Mouse (Mus musculus): Measurements from ENCODE around the gene Ddx55.
"Not testable (repeated sequence)": the region's sequence is repeated elsewhere in the genome, so short reads cannot be mapped to it uniquely, and the experiment has no call there.

Gene Ddx55

DNA sequence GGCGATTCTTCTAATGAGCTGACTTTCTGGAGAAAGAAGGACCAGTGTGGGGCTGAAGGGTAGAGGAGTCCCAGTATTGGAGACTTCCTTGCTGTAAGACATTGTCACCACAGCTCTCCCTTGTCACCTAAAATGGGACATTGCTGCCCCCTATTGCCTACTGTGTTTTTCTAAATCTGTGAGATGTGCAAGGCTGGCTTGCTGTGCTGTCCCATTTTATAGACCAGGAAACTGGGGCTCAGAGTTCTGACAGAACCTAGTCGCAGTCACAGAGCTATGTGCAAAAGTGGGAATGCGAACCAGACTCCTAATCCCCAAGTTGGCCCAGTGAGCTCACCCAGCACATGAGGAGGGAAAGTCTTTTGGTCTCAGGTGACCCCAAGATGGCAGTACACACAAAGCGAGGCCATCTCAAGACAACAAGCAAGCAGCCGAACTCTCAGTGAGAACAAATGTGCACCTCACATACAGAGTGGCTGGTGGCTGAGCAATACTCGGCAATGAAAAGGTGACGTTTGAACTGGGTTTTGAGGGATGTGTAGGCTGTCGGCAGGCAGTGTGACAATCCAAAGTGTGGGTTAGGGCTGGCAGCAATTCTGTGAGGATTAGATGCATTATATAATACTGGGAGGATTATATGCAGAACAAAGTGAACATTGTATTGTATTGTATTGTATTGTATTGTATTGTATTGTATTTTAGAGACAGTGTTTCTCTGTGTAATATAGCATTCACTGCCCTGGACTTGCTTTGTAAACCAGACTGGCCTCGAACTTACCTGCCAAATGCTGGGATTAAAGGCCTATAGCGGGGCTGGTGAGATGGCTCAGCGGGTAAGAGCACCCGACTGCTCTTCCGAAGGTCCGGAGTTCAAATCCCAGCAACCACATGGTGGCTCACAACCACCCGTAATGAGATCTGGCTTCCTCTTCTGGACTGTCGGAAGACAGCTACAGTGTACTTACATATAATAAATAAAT lies 13.6 kb upstream of the Ddx55 start:
- peak; percentile 70 for DNase-seq (ENCODE audit: low read depth, low spot score)

DNA sequence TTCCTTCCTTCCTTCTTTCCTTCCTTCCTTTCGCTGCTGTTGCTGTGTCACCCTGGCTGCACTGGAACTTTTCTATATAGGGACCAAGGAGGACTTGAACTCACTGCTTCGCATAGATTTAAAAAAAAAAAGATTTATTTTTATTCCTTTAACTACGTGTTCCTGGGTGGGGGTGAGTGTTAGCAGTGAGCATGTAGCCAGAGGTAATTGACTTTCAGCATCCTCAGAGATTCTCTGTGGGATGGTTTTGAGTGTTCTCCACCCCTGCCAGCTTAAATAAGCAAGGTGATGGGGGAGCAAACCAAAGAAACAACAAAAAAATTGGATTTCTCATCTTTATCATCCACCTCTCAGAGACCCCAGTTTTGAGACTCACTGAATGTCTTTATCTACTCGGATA lies 12.8 kb upstream of the Ddx55 start:
- no peak for DNase-seq (ENCODE audit: low read depth, low spot score)

DNA sequence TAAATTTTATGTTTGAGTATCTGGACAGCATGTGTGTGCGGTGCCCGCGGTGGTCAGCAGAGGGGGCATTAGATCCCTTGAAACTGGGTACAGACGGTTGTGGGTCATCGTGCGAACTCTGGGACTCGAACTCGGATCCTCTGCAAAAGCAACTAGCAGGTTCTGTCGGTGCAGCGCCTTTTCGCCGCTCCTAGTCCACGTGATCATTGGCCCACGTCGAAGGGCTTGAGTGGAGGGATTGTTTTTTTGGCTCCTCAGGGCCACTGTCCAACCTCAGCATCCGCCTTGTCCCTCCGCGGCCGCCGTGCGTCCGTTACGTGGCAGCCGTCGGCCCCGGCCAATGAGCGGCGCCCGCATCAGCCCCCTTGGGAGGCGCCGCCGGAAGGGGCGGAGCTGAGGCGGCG lies 12.3 kb upstream of the Ddx55 start, which contains the start of gene Tmed2:
Gene Tmed2 (plus strand): TSS at position 313 of the 404 bp plus-strand sequence.
- DNase-seq (ENCODE audit: low read depth, low spot score), result peak; percentile 97

DNA sequence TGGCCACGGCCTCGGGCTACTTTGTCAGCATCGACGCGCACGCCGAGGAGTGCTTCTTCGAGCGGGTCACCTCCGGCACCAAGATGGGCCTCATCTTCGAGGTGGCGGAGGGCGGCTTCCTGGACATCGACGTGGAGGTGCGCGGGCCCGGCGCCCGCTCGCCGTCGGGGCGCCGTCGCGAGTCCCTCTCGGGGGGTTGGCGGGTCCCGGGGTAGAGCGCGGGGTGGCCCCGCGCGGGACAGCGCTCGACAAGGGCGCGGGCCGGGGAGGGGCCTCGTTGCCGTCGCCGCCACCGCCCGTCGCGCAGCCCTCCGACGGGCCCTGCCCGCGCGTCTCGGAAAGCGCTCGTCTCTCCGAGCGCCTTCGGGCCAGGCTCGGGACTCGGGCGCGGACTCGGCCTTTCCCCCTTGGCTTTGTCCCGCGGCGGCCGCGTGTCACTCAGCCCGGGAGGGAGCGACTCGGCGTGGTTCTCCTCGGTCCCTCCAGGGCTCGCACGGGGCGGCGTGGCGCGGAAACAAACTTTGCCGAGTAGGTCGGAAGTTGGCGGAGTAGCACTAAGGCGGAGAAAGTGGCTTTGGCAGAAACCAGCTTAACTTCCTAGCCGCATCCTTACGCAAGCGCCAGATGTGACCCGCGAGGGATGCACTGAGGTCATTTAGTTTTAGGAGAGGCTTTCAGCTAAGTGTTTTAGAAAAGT lies 11.6 kb upstream of the Ddx55 start:
- DNase-seq (ENCODE audit: low read depth, low spot score), result peak; percentile 53

DNA sequence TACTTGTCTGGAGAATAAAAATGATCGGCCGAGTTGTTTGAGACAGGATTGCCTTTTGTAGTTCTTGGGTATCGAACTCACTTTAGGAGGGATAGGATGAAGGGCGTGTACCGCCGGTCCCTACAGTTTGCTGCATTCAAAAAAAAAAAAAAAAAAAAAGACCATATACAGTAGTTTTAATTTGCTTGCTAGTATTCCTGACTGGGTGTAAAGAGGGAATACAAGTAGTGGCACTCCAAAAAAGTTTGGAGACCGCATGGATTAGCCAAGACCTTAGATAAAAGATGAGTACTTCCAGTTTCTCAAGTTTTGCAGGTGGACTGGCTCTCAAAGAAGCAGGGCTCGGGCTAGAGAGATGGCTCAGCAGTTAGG lies 11.1 kb upstream of the Ddx55 start:
- no peak for DNase-seq (ENCODE audit: low read depth, low spot score)

DNA sequence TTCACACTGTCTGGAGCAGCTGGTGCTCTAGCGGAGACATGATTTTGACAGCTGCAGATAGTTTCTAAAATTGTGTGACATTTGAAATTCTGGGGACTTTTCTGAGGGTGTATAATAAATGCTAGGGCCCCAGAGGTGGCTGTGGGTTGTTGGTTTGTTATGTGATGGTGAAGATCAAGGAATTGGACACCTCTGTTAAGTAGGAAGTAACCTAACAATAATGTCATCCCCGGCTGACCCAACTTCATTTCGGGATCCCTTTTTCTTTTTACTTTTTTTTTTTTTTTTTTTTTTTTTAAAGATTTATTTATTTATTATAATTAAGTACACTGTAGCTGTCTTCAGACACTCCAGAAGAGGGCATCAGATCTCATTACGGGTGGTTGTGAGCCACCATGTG lies 1.9 kb upstream of the Ddx55 start:
- not testable (repeated sequence) for DNase-seq (ENCODE audit: low read depth, low spot score)

DNA sequence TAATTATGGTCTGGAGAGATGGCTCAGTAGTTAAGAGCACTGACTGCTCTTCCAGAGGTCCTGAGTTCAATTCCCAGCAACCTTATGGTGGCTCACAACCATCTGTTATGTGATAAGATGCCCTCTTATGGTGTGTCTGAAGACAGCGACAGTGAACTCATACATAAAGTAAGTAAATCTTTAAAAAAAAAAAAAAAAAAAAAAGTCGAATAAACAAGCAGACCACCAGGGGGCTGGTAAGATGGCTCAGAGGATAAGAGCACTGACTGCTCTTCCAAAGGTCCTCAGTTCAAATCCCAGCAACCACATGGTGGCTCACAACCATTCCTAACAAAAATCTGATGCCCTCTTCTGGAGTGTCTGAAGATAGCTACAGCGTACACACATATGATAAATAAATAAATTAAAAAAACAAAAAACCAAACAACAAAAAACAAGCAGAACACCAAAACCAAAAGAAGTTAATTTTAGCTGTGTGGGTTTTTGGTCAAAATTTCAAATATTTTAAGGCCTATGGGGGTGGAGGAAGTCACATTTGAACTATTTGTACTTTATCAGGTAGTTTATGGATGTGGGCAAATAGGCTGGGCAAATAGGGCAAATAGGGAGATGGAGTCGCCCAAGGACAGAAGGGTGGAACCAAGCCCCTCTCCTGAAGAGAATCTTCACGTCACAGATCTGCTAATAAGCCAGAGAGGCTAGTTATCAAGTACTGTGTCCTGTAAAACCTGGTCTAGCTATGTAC lies 1.1 kb upstream of the Ddx55 start:
- peak; percentile 64 for DNase-seq (ENCODE audit: low read depth, low spot score)

DNA sequence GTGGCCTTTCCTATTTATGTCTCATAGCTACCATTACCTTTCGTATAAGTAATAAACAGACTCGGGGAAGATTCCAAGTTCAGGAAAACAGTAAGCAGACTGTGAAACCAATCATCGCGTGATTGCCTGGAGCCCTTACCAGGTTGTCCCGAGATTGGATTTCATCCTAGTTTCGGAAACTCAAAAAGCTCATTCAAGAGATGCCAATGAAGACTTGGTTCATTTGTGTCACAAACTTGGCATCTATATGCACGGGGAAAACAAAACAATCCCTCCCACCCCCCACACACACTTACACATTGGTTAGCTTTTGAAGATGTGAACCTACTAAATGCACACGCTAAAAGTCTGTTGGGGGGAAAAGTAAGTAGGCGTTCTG lies 581 bp upstream of the Ddx55 start:
- DNase-seq (ENCODE audit: low read depth, low spot score), result no peak

DNA sequence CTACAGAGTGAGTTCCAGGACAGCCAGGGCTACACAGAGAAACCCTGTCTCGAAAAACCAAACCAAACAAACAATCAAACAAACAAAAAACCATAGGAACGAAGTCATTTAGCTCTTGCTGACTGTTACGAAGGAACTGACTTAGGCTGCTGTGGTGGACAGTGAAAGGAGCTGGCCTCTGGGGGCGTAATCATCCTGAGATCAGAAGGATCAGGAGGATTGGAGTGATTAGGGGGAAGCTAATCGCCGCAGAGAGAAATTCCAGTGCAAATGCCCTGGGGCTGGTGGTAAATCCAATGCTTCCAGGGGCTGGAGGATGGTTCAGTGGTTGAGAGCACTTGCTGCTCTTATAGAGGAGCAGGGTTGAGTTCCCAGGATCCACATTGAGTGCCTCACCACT lies 943 bp downstream of the Ddx55 start:
- no peak for DNase-seq (ENCODE audit: low read depth, low spot score)

DNA sequence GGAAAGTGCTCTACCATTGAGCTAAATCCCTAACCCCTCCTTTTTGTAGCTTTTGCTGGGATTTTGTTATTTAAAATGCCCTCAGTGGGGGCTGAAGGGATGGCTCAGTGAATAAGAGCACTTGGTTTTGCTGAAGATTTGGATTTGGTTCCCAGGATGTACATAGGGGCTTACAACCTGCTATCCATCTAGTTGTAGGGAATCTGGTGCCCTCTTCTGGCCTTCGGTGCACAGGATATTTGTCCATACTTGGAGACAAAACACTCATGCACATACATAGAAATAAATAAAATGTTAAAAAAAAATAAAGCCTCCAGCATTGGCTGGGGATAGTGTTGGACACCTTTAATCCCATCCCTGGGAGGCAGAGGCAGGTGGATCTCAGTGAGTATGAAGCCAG lies 2.5 kb downstream of the Ddx55 start:
- no peak for DNase-seq (ENCODE audit: low read depth, low spot score)

DNA sequence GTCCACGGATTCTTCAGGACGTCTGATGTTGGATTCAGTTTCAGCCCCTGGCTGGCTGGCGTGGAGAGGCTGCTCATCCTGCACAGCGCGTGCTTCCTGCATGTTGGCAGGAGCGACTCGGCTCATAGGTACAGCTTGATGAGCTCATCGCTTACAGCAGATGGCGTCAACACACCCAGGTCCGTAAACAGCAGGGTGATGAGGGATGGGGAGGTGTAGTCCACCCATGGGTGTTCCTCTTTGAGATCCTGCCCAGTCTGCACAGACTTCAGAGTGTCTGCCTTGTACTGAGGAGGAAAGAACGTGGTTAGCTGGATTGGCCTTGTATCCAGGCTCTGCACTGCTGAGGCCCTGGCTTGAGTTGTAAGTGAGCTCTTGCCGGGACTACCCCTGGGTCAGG lies 18.4 kb downstream of the Ddx55 start:
- no peak for DNase-seq (ENCODE audit: low read depth, low spot score)

DNA sequence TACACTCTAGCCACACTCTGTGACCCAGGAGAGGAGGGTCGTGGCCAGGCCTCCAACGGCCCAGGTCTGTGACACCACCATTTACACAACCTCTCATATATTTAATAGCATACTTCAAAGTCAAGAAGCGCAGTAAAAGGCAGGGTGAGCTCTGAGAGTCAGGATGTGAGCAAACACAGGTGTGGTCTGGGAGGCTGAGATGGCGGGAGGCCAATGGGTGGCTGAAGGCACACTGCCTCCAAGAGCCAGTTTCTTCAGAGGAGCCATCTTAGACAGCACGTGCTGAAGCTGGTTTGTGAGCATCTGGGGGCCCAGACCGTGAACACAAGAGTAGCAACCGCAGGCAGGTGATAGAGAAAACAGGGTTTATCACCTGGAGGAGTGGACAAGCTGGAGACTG lies 22.8 kb downstream of the Ddx55 start:
- DNase-seq (ENCODE audit: low read depth, low spot score), result no peak

DNA sequence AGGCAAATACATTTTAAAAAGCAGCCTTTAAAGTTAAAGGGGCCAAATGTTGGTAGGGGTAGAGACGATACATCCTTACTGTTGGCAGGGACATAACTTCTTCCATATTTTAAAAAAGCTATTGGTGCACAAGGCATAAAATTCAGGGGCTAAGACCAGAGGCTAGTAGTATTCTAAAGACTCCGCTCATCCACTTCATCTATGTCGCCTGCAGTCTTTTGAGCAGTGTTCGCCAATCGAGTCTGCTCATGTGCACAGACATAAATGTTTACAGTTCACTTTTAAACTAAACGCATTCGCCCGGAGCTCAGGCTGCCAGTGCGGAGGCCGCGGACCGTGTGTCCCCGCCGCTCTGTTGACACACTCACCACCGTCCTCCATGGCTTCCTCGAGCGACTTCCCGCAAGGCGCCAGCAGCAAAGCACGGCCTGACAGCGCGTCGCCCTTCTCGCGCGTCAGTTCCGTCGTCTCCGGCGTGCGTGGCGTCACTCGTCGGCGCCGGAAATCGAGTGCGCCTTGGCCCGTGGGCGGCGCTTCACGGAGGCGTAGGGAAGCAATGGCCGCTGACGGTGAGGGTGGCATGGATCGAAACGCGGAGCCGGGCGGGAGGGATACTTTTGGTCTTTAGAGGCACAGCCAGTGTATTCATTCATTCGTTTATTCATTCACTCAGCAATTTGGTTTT lies 26.1 kb downstream of the Ddx55 start, which contains the start of the genes Eif2b1 and Gtf2h3:
Gene Eif2b1 (minus strand): TSS at position 499 of the 685 bp plus-strand sequence.
Gene Gtf2h3 (plus strand): TSS at position 508 of the 685 bp plus-strand sequence.
- peak; percentile 93 for DNase-seq (ENCODE audit: low read depth, low spot score)

DNA sequence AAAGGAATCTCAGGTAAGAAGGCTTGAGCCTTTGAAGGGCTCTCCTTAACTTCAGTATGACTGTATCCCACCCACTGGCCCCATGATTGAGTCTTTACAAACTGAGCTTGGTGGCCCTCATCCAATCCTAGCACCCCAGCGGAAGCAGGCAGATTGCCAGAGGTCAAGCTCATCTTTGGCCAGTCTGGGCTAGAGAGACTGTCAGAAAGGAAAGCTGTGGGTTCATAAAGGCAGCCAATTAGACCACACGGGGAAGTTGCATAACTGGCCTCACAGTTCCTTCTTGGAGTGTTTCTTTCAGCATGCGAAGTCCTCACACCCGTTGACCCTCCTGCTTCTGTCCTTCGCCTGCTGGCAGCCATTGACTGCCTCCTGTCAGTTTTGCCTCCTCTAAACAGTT lies 29.9 kb downstream of the Ddx55 start:
- no peak for DNase-seq (ENCODE audit: low read depth, low spot score)

DNA sequence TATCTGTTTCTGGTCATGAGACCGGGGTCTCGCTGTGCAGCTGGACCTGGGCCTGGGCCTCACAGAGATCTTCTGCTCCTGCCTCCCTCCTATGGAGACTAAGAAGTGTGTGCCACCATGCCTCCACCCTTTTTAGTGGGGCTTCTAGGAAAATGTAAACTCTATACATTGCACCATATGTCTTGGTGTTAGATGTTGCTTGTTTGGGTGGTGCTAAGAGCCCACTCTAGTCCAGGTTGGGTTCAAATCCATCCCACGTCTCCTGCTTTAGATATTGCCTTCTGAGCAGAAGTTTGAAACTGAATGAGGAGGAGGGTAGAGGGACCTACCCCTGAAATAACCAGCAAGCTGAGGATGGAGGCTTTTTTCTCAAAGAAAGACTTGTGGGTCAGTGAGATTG lies 40.1 kb downstream of the Ddx55 start:
- DNase-seq (ENCODE audit: low read depth, low spot score), result no peak

DNA sequence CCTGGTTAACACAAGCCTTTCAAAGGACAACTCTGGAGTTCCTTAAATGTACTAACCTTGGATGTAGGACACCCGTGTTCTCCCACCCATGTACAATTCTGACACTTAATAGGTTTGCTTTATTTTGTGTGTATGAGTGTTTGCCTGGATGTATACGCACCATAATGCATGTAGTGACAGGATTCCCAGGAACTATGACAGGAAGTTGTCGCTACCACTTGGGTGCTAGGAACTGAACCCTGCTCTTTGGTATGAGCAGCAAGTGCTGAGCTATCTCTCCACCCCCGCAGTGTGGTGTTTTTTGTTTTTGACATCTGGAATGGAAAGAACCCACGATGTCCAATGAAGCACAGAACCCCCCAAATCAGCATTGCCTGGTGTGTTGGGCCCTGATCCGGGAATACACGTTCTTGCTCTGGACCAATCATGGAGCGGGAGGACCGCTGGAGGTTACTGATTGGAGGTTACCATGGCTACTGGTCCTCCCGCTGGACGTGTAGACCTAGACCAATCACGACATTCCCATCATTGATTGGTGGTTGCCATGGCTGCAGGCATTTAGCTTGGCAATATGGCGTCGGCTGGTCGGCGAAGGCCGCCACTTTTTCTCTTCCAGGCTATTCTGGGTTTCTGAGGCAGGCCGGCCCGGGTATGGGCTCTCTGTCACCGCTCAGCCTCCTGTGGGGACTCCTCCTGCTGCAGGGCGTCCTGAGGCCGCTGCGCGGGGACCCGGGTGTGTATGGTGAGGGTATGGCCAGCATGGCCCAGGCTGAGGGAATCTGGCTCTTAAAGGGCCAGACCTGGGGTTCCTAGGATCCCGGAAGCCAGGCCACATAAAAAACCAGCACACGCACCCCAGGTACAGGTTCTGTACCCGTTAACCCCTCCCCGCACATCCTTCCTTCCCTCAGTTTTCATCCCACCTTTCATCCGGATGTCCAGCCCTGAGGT lies 45.8 kb downstream of the Ddx55 start:
- DNase-seq (ENCODE audit: low read depth, low spot score), result peak; percentile 99

DNA sequence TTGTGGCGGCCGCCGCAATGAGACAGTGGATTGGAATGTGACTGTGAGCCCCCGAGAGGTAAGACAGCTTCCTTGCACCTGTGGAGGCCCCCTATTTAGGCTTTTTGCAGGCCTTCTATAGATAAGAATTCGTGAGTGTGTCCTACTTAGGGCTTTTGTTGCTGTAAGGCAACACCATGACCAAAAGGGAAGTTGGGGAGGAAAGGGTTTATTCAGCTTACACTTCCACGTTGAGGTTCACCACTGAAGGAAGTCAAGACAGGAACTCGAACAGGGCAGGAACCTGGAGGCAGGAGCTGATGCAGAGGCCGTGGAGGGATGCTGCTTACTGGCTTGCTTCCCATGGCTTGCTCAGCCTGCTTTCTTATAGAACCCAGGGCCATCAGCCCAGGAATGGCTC lies 47.1 kb downstream of the Ddx55 start:
- not testable (repeated sequence) for DNase-seq (ENCODE audit: low read depth, low spot score)

DNA sequence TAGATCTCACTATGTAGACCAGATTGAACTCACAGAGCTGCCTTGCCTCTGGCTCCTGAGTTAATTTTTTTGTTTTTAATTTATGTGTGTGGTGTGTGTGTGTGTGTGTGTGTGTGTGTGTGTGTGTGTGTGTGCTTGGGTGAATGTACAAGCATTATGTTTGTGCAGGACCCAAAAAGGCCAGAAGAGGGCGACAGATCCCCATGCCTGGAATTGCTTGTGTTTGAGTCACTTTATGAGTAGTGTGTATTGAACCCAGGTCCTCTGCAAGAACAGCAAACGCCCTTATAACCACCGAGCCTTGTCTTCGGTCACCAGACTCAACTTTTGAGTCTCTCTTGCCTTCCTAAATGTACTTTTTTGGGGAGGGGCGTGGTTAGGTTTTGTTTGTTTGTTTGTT lies 49.7 kb downstream of the Ddx55 start:
- DNase-seq (ENCODE audit: low read depth, low spot score), result peak; percentile 85

DNA sequence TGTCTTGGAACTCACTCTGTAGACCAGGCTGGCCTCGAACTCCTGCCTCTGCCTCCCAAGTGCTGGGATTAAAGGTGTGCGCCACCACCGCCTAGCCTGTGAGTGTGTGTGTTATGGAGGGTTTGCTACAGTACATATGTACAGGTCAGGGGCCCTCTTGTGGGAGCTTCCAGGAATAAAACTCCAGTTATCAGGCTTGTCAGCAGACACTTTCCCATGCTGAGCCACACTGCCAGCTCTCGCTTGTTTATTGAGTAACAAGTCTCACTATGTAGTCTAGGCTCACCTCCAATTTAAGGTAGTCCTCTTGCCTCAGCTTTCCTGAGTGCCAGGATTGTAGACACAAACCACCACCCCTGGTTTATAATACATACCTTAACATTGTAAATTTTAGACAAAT lies 51.6 kb downstream of the Ddx55 start:
- DNase-seq (ENCODE audit: low read depth, low spot score), result no peak

DNA sequence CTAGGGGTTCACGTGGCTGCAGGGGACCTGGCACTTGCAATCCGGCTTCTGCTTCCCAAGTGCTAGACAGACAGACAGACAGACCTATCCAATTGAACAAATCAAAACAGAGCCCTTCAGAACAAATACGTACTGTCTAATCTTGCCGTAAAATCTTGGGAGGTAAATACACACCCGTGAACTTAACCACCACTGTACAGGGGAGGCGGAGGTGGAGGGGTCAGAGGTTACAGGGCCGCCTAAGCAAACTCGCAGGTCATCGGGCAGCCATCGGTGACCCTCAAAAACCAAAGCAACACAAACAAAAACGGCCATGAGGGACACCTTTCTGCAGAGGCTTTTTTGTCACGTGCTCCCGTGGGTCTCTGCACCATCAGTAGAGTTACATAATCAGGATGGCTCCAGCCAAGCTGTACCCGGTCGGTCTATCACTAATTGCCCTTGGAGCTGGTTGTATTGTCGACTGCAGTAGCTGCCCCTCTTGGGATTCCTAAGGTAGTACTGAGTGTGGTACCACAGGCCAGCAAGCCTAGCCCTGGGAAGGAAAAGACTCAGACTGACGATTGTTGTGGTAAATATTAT lies 52.5 kb downstream of the Ddx55 start:
- DNase-seq (ENCODE audit: low read depth, low spot score), result no peak
